Mouse (Mus musculus): ENCODE measurements around the gene Adipoq. TPM values are rescaled to one million over a fixed set of nuclear protein-coding genes. Genes with fewer than 3 reads are reported as not detected.
A peak's percentile ranks its signal among the peaks of the same experiment; 100 is the strongest.

Gene Adipoq
- polyA plus RNA-seq, 2 experiments = not detected

- Histone ChIP-seq H3K27ac (no peak overlapping the region), H3K27me3 (ENCODE audit: control insufficient read depth, insufficient read depth, low read length) (no peaks in the 10 kb centered on the region), H3K9me3 (ENCODE audit: control insufficient read depth, low read length) (no peaks in the 10 kb centered on the region), H3K36me3 (replicated peaks; ENCODE audit: control insufficient read depth, insufficient read depth, low read depth) (no peaks in the 10 kb centered on the region), H3K9ac (replicated peaks) (no peak overlapping the region), H3K4me3 (ENCODE audit: insufficient read depth in 1 of 2, low read depth in 2 of 2, low read length in 2 of 2) (no peak overlapping the region), H3K4me2 (ENCODE audit: low read depth) (no peak overlapping the region), H3K4me1 (replicated peaks; ENCODE audit: control insufficient read depth in 2 of 2, insufficient read depth in 2 of 2, low read length in 1 of 2) (peaks cover 0 to 2% of the 10 kb centered on the region in 2 experiments; a peak in 2 of 4 replicates)
- 61% methylated on average over 2 of the region's 2 CpGs for WGBS (ENCODE audit: insufficient replicate concordance)
- no peak for TF ChIP-seq CTCF (IDR thresholded peaks at IDR 0.05; ENCODE audit: low read depth)
- TF ChIP-seq EP300 (IDR thresholded peaks at IDR 0.05; ENCODE audit: low read depth) = no peak
- no peak for DNase-seq (ENCODE audit: low read depth in 3 of 3, low spot score in 3 of 3)
- no peak for ATAC-seq (ENCODE audit: insufficient read depth)
Measured at GRCm38 (mm10) chr16:23148936-23149335, 2.6 kb downstream of the Adipoq start.

- DNase-seq (ENCODE audit: low read depth in 3 of 3, low spot score in 3 of 3) (no peak), ATAC-seq (ENCODE audit: insufficient read depth) (no peak)
- Histone ChIP-seq H3K27me3 (ENCODE audit: control insufficient read depth, insufficient read depth, low read length) (no peaks in the 10 kb centered on the region), H3K9me3 (ENCODE audit: control insufficient read depth, low read length) (no peaks in the 10 kb centered on the region), H3K27ac (no peak overlapping the region), H3K36me3 (replicated peaks; ENCODE audit: control insufficient read depth, insufficient read depth, low read depth) (no peaks in the 10 kb centered on the region), H3K4me1 (replicated peaks; ENCODE audit: control insufficient read depth in 2 of 2, insufficient read depth in 2 of 2, low read length in 1 of 2) (0 out of 4 replicates have a peak, but pooled peaks cover 0 to 1% of the 10 kb centered on the region in 2 experiments), H3K9ac (replicated peaks) (no peak overlapping the region), H3K4me2 (ENCODE audit: low read depth) (no peak overlapping the region), H3K4me3 (ENCODE audit: insufficient read depth in 1 of 2, low read depth in 2 of 2, low read length in 2 of 2) (no peak overlapping the region)
- TF ChIP-seq CTCF (IDR thresholded peaks at IDR 0.05; ENCODE audit: low read depth) (no peak), EP300 (IDR thresholded peaks at IDR 0.05; ENCODE audit: low read depth) (no peak)
- WGBS (ENCODE audit: insufficient replicate concordance) = 61% methylated on average over 8 of the region's 8 CpGs
Measured at GRCm38 (mm10) chr16:23149396-23149795, 3.1 kb downstream of the Adipoq start.

- Histone ChIP-seq H3K27ac (no peak overlapping the region), H3K9ac (replicated peaks) (no peak overlapping the region), H3K36me3 (replicated peaks; ENCODE audit: control insufficient read depth, insufficient read depth, low read depth) (no peaks in the 10 kb centered on the region), H3K4me3 (ENCODE audit: insufficient read depth in 1 of 2, low read depth in 2 of 2, low read length in 2 of 2) (no peak overlapping the region), H3K4me1 (replicated peaks; ENCODE audit: control insufficient read depth in 2 of 2, insufficient read depth in 2 of 2, low read length in 1 of 2) (0 out of 4 replicates have a peak, but pooled peaks cover 0 to 1% of the 10 kb centered on the region in 2 experiments), H3K4me2 (ENCODE audit: low read depth) (no peak overlapping the region), H3K27me3 (ENCODE audit: control insufficient read depth, insufficient read depth, low read length) (no peaks in the 10 kb centered on the region), H3K9me3 (ENCODE audit: control insufficient read depth, low read length) (no peaks in the 10 kb centered on the region)
- 26% methylated on average over 2 of the region's 2 CpGs for WGBS (ENCODE audit: insufficient replicate concordance)
- TF ChIP-seq EP300 (IDR thresholded peaks at IDR 0.05; ENCODE audit: low read depth) (no peak), CTCF (IDR thresholded peaks at IDR 0.05; ENCODE audit: low read depth) (peak; percentile 48)
- no peak for ATAC-seq (ENCODE audit: insufficient read depth)
- DNase-seq (ENCODE audit: low read depth in 3 of 3, low spot score in 3 of 3) = no peak
Measured at GRCm38 (mm10) chr16:23151423-23151822, 5.1 kb downstream of the Adipoq start.

- 61% methylated on average over 5 of the region's 5 CpGs for WGBS (ENCODE audit: insufficient replicate concordance)
- H3K9me3 ChIP-seq (ENCODE audit: control insufficient read depth, low read length) = no peaks in the 10 kb centered on the region
- no peak overlapping the region for H3K4me3 ChIP-seq (ENCODE audit: insufficient read depth in 1 of 2, low read depth in 2 of 2, low read length in 2 of 2)
- DNase-seq (ENCODE audit: low read depth in 3 of 3, low spot score in 3 of 3) = no peak
- peaks cover 0 to 5% of the 10 kb centered on the region in 2 experiments; a peak in 2 of 4 replicates for H3K4me1 ChIP-seq (replicated peaks; ENCODE audit: control insufficient read depth in 2 of 2, insufficient read depth in 2 of 2, low read length in 1 of 2)
- H3K9ac ChIP-seq (replicated peaks) = no peak overlapping the region
- no peak for TF ChIP-seq CTCF (IDR thresholded peaks at IDR 0.05; ENCODE audit: low read depth)
- TF ChIP-seq EP300 (IDR thresholded peaks at IDR 0.05; ENCODE audit: low read depth) = no peak
- no peak for ATAC-seq (ENCODE audit: insufficient read depth)
- no peak overlapping the region for H3K27ac ChIP-seq
- H3K4me2 ChIP-seq (ENCODE audit: low read depth) = no peak overlapping the region
- no peaks in the 10 kb centered on the region for H3K36me3 ChIP-seq (replicated peaks; ENCODE audit: control insufficient read depth, insufficient read depth, low read depth)
- H3K27me3 ChIP-seq (ENCODE audit: control insufficient read depth, insufficient read depth, low read length) = no peaks in the 10 kb centered on the region
Measured at GRCm38 (mm10) chr16:23154261-23154660, 7.9 kb downstream of the Adipoq start.

- TF ChIP-seq CTCF (IDR thresholded peaks at IDR 0.05; ENCODE audit: low read depth) (no peak), EP300 (IDR thresholded peaks at IDR 0.05; ENCODE audit: low read depth) (no peak)
- no peaks in the 10 kb centered on the region for H3K27me3 ChIP-seq (ENCODE audit: control insufficient read depth, insufficient read depth, low read length)
- H3K4me1 ChIP-seq (replicated peaks; ENCODE audit: control insufficient read depth in 2 of 2, insufficient read depth in 2 of 2, low read length in 1 of 2) = peaks cover 0 to 5% of the 10 kb centered on the region in 2 experiments; a peak in 2 of 4 replicates
- H3K27ac ChIP-seq = no peak overlapping the region
- H3K4me3 ChIP-seq (ENCODE audit: insufficient read depth in 1 of 2, low read depth in 2 of 2, low read length in 2 of 2) = no peak overlapping the region
- H3K4me2 ChIP-seq (ENCODE audit: low read depth) = no peak overlapping the region
- no peak overlapping the region for H3K9ac ChIP-seq (replicated peaks)
- no peaks in the 10 kb centered on the region for H3K36me3 ChIP-seq (replicated peaks; ENCODE audit: control insufficient read depth, insufficient read depth, low read depth)
- ATAC-seq (ENCODE audit: insufficient read depth) = no peak
- 79% methylated on average over 13 of the region's 13 CpGs for WGBS (ENCODE audit: insufficient replicate concordance)
- DNase-seq (ENCODE audit: low read depth in 3 of 3, low spot score in 3 of 3) = no peak
- H3K9me3 ChIP-seq (ENCODE audit: control insufficient read depth, low read length) = no peaks in the 10 kb centered on the region
Measured at GRCm38 (mm10) chr16:23157013-23157412, 10.7 kb downstream of the Adipoq start.

Measured in liver, embryonic 14.5 days (tissue).